Mouse (Mus musculus): ENCODE measurements at regions not wholly inside any gene's neighbourhood (a gene's known extent, or its start where the extent isn't known, plus 50 kb on each side); places are given as distances from the start of the nearest gene placed in this dataset.

DNA sequence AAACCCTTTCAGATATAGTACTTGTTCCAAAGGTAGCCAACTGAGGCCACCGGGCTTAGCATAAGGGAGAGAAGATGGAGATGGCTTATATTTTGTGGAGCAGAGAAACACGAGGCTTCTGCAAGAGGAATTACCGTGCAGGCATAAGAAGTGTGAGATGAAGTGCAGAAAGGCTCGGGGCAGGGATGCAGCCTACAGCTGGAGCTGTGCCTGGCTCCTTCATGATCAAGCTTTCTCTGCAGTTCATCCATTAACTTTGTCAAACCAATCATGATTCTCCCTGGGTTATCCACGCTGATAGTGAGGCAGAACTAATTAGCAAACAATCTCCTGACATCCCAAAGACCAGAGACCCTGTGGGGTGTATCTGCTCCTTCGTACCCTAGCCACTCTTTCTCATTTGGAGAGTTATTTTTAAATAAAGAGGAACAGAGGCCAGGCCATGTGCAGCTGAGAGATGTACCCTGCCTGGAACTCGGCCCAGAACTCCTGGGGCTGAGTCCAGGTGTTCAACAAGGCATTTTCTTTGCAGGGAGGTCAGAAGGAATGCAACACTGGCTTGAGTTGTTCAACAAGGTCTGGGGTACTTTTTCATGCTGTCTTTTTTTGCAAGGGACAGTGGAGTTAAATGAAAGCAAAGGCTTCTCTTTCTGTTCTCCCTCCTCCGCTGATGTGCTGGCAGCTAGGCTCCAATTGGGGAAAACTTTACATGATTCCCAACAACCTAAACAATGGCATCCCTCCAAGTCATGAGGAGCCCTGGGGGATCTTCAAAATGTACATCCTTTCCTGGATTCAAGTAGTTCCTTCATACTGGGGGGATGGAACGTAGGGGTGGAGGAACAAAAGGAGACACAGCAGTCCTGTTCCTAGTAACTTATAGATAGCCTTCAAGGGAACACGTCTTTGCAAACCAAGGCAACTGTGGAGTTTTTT is 610.4 kb upstream of the Fam92a start:
- Histone ChIP-seq H3K4me2 (no peak overlapping the region), H3K36me3 (replicated peaks) (no peaks in the 10 kb centered on the region), H3K27me3 (no peaks in the 10 kb centered on the region), H3K4me1 (replicated peaks) (no peaks in the 10 kb centered on the region), H3K9me3 (replicated peaks) (no peaks in the 10 kb centered on the region), H3K9ac (no peak overlapping the region), H3K27ac (replicated peaks) (no peak overlapping the region), H3K4me3 (replicated peaks) (no peak overlapping the region)
- ATAC-seq (ENCODE audit: insufficient read depth), result no peak
- WGBS (ENCODE audit: insufficient replicate concordance), result 44% methylated on average over 10 of the region's 10 CpGs

DNA sequence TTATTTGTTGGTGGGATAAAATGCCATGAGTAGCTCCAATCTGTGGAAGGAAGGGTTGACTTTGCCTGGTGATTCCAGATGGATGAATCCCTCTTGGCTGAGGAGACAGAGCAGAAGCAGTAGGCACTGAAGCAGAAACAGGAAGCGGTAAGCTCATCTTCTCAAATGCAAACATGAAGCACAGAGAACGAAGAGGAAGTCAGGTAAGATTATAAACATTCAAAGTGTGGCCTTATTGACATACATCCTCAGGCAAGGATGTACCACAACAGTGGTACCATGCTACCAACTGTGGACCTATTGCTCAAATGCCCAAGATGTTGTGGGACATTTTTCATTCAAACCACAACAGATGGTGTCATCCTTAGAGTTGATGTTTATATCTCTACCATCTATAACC is 608.4 kb upstream of the Fam92a start:
- no peaks in the 10 kb centered on the region for H3K9me3 ChIP-seq (replicated peaks)
- no peak for ATAC-seq (ENCODE audit: insufficient read depth)
- 57% methylated on average over 2 of the region's 2 CpGs for WGBS (ENCODE audit: insufficient replicate concordance)

DNA sequence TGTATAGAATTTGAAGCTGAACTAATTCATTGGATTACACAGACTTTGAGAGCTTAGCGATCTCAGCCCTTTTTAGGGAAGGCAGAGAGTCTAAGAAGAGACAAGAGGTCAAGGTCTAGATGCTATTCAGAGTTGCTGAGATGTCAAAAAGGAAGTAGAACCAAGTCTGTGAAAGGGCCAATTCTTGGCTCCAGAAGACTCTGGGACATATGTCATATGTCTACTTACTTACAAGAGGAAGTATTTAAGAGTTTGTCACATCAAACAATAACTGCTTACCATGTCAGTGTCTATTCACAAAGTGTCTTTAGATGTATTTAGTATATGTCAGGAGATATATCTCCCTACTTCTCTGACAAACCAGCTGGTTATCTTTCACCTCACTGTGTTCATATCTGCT is 607.4 kb upstream of the Fam92a start:
- Histone ChIP-seq H3K27me3 (no peaks in the 10 kb centered on the region), H3K9me3 (replicated peaks) (no peaks in the 10 kb centered on the region), H3K9ac (no peak overlapping the region), H3K36me3 (replicated peaks) (no peaks in the 10 kb centered on the region), H3K4me3 (replicated peaks) (no peak overlapping the region), H3K27ac (replicated peaks) (no peak overlapping the region), H3K4me1 (replicated peaks) (no peaks in the 10 kb centered on the region), H3K4me2 (no peak overlapping the region)
- ATAC-seq (ENCODE audit: insufficient read depth), result no peak
- 49% methylated on average over 1 of the region's 1 CpGs for WGBS (ENCODE audit: insufficient replicate concordance)

More for the DNA sequence above, 608.4 kb upstream of the Fam92a start:
- no peaks in the 10 kb centered on the region for H3K4me1 ChIP-seq (replicated peaks)
- no peaks in the 10 kb centered on the region for H3K27me3 ChIP-seq
- H3K4me2 ChIP-seq, result no peak overlapping the region
- no peak overlapping the region for H3K27ac ChIP-seq (replicated peaks)
- H3K9ac ChIP-seq, result no peak overlapping the region
- no peaks in the 10 kb centered on the region for H3K36me3 ChIP-seq (replicated peaks)
- H3K4me3 ChIP-seq (replicated peaks), result no peak overlapping the region

DNA sequence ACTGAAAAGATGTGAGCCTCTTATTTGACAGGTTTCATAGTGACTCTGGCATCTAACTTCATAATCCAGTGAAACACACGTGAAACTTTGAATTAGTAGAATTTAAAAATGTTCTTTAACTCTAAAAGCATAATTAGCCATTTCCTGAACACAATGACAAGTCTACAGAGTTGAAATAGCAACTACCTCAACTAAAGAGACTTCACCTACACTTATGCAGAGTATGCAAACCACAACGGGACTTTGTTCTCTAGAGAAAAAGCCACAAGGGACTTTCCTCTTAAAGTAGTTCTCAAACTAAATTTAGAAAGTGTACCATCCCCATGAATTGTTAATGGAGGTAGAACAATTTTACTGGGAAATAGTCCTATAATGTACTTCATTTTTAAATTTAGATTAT is 606.3 kb upstream of the Fam92a start:
- Histone ChIP-seq H3K27me3 (no peaks in the 10 kb centered on the region), H3K4me2 (no peak overlapping the region), H3K9ac (no peak overlapping the region), H3K27ac (replicated peaks) (no peak overlapping the region), H3K4me3 (replicated peaks) (no peak overlapping the region), H3K4me1 (replicated peaks) (no peaks in the 10 kb centered on the region), H3K36me3 (replicated peaks) (no peaks in the 10 kb centered on the region), H3K9me3 (replicated peaks) (no peaks in the 10 kb centered on the region)
- no peak for ATAC-seq (ENCODE audit: insufficient read depth)
- 17% methylated on average over 2 of the region's 2 CpGs for WGBS (ENCODE audit: insufficient replicate concordance)

DNA sequence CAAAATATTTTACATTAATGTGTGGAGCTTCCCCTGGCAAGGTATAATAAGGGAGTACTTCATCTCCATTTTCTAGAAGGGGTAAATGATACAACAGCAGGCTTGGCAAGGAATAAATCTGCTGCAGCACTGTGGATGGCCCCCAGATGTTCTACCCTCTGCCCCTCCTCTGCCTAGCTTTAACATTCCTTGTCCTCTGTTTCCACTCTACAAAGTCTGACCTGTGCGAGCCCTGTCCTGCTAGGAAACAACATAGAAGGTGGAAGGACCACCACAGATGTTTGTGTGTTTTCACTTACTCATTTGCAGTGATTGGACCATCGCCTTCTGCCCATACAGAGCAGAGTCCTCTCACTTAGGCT is 604.4 kb upstream of the Fam92a start:
- Histone ChIP-seq H3K27ac (replicated peaks) (no peak overlapping the region), H3K36me3 (replicated peaks) (no peaks in the 10 kb centered on the region), H3K4me1 (replicated peaks) (no peaks in the 10 kb centered on the region), H3K4me3 (replicated peaks) (no peak overlapping the region), H3K9me3 (replicated peaks) (no peaks in the 10 kb centered on the region), H3K4me2 (no peak overlapping the region), H3K9ac (no peak overlapping the region), H3K27me3 (no peaks in the 10 kb centered on the region)
- WGBS (ENCODE audit: insufficient replicate concordance), result 62% methylated on average over 2 of the region's 2 CpGs
- no peak for ATAC-seq (ENCODE audit: insufficient read depth)

DNA sequence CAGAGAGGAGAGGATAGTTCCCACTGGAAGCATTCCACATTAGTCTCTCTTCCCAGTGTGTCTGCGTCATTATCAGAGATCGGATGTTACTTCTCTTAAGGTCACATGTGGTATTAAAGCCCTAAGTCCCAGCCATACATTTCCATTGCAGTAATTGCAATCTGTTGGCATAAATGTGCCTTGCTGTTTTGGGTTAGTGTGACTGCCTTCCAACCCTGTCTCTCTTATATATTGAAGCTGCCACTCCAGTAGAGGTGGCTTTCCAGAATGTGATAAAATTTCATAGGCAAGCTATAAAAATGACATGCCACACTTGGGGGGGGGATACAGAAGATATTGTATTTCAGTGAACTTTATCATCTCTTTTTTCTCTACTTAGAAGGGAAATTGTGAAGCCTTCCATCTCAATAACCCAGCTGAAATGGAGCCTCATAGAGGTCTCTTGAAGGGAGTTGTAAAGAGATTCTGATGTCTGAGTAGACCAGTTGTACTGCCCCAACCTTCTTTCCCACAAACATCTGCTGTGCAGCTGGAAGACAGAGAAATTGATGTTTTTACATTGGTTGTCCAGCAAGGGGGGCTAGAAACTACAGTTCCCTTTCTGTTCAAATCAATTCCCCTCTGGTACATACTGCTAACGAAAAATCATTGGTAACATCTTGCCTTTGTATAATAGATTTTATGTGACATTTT is 603.9 kb upstream of the Fam92a start:
- H3K4me1 ChIP-seq (replicated peaks), result no peaks in the 10 kb centered on the region
- WGBS (ENCODE audit: insufficient replicate concordance), result 49% methylated on average over 3 of the region's 3 CpGs
- H3K4me2 ChIP-seq, result no peak overlapping the region
- ATAC-seq (ENCODE audit: insufficient read depth), result no peak
- no peaks in the 10 kb centered on the region for H3K36me3 ChIP-seq (replicated peaks)
- H3K27me3 ChIP-seq, result no peaks in the 10 kb centered on the region
- H3K9me3 ChIP-seq (replicated peaks), result no peaks in the 10 kb centered on the region
- no peak overlapping the region for H3K9ac ChIP-seq
- H3K4me3 ChIP-seq (replicated peaks), result no peak overlapping the region
- no peak overlapping the region for H3K27ac ChIP-seq (replicated peaks)

DNA sequence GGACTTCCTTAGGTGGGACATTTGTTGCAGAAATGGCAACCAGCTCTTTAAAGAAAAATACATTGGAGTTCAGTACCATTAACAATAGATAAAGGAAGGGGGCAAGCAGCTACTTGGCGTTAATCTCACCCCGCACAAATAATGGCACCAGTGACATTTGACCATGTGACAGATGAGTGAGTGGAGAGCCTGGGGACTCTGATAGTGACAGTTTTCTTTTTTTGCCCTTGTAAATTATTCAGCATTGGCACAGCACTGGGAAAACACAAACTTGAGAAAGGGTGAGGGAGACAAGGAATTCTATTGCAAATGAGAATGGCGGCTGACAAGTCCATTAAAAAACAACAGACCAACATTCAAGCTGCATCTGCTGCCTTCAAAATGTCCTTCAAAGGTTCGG is 603.3 kb upstream of the Fam92a start:
- H3K9me3 ChIP-seq (replicated peaks), result no peaks in the 10 kb centered on the region
- no peaks in the 10 kb centered on the region for H3K36me3 ChIP-seq (replicated peaks)
- H3K27ac ChIP-seq (replicated peaks), result no peak overlapping the region
- H3K4me1 ChIP-seq (replicated peaks), result no peaks in the 10 kb centered on the region
- H3K4me3 ChIP-seq (replicated peaks), result no peak overlapping the region
- H3K27me3 ChIP-seq, result no peaks in the 10 kb centered on the region
- H3K9ac ChIP-seq, result no peak overlapping the region
- WGBS (ENCODE audit: insufficient replicate concordance), result 50% methylated on average over 4 of the region's 4 CpGs
- no peak overlapping the region for H3K4me2 ChIP-seq
- no peak for ATAC-seq (ENCODE audit: insufficient read depth)

DNA sequence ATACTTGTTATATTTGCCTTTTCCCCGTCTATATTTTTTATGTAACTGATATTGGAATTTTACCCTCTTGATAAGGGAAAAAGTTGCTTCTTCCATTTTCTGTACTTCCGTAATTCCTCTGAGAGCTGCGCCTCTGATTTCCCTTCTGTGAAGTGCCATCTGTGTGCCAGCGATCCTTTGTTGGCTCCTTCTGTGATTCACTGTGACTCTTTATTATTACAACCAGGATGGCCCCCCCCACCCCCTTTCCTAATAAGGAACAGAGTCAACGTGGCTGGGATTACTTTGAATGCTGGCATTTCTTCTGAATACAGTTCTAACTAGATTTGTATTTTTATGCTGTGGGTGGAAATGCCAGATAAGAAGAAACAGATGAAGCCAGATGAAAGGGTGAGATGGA is 602.9 kb upstream of the Fam92a start:
- no peak for ATAC-seq (ENCODE audit: insufficient read depth)
- H3K4me2 ChIP-seq, result no peak overlapping the region
- no peak overlapping the region for H3K9ac ChIP-seq
- no peaks in the 10 kb centered on the region for H3K9me3 ChIP-seq (replicated peaks)
- 57% methylated on average over 5 of the region's 5 CpGs for WGBS (ENCODE audit: insufficient replicate concordance)
- no peaks in the 10 kb centered on the region for H3K4me1 ChIP-seq (replicated peaks)
- H3K27ac ChIP-seq (replicated peaks), result no peak overlapping the region
- no peaks in the 10 kb centered on the region for H3K27me3 ChIP-seq
- no peak overlapping the region for H3K4me3 ChIP-seq (replicated peaks)
- H3K36me3 ChIP-seq (replicated peaks), result no peaks in the 10 kb centered on the region

DNA sequence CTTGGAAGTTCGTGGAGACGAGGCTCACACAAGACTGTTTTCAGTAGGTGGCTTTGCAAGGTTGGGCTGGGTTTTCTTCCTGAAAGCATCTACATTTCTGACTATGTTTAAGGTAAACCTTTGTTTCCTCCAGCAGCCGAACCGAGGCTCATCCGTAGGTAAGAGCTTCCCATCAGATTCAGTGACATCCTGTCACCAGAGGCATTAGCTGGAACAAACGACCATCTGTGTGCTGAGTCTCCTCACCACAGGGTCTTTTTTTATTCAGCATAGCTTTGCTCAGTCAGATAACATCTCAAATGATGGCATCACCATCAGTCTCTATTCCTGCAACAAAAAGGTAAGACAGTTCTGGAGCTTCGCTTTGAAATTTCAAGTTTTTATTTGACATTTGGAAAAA is 601.4 kb upstream of the Fam92a start:
- Histone ChIP-seq H3K9me3 (replicated peaks) (no peaks in the 10 kb centered on the region), H3K9ac (no peak overlapping the region), H3K4me1 (replicated peaks) (no peaks in the 10 kb centered on the region), H3K4me2 (no peak overlapping the region), H3K36me3 (replicated peaks) (no peaks in the 10 kb centered on the region), H3K27me3 (no peaks in the 10 kb centered on the region), H3K4me3 (replicated peaks) (no peak overlapping the region), H3K27ac (replicated peaks) (no peak overlapping the region)
- 46% methylated on average over 7 of the region's 7 CpGs for WGBS (ENCODE audit: insufficient replicate concordance)
- ATAC-seq (ENCODE audit: insufficient read depth), result no peak

DNA sequence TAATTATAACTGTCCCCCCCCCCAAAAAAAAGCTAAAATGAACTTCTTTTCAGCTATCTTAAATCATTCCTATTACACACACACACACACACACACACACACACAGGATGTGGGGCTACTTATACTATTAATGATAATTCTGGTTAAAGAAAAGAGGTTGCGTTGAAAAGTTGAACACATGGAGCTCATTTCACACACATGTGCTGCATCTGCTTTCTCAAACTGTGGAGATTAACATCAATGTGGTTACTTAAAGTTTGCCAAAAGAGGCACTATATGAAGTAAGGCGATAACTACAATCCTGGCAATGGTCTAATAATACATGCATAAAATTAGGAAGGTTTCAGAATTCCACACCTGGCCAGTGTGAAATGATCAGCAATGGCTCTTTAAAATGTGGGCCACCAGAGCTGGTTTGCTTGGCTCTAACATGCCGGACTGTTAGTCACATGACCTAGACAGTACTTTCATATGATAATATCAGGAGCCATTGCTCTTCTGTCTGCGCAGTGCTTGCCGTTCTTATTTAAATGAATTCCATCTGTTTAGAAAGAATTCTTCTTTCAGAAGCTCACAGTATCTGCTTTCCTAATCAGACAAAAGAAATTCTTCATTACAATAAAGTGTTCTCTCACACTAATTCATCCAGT is 598.4 kb upstream of the Fam92a start:
- H3K4me1 ChIP-seq (replicated peaks), result no peaks in the 10 kb centered on the region
- no peaks in the 10 kb centered on the region for H3K27me3 ChIP-seq
- no peak for ATAC-seq (ENCODE audit: insufficient read depth)
- no peak overlapping the region for H3K4me2 ChIP-seq
- H3K36me3 ChIP-seq (replicated peaks), result no peaks in the 10 kb centered on the region
- H3K9ac ChIP-seq, result no peak overlapping the region
- H3K27ac ChIP-seq (replicated peaks), result no peak overlapping the region
- no peak overlapping the region for H3K4me3 ChIP-seq (replicated peaks)
- no peaks in the 10 kb centered on the region for H3K9me3 ChIP-seq (replicated peaks)
- 68% methylated on average over 5 of the region's 5 CpGs for WGBS (ENCODE audit: insufficient replicate concordance)

DNA sequence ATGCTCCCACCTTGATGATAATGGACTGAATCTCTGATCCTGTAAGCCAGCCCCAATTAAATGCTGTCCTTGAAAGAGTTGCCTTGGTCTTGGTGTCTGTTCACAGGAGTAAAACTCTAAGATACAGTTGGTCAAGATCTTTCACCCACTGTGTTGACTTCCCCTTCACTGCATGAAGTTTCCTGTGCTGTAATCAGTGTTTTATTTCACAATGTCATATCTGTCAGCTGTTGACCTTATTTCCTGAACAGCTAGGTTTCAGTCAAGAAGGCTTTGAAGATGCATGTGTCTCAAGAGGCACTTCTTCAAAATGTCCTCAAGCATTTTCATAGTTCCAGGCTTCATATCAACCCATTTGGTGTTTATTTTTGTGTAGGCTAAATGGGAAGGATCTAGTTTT is 597.3 kb upstream of the Fam92a start:
- ATAC-seq (ENCODE audit: insufficient read depth), result no peak
- H3K27me3 ChIP-seq, result no peaks in the 10 kb centered on the region
- no peak overlapping the region for H3K9ac ChIP-seq
- H3K36me3 ChIP-seq (replicated peaks), result no peaks in the 10 kb centered on the region
- H3K4me3 ChIP-seq (replicated peaks), result no peak overlapping the region
- no peak overlapping the region for H3K27ac ChIP-seq (replicated peaks)
- no peak overlapping the region for H3K4me2 ChIP-seq
- no peaks in the 10 kb centered on the region for H3K4me1 ChIP-seq (replicated peaks)
- H3K9me3 ChIP-seq (replicated peaks), result no peaks in the 10 kb centered on the region

Data from liver, embryonic 15.5 days (tissue).